Mouse (Mus musculus): ENCODE measurements at regions not wholly inside any gene's neighbourhood (a gene's known extent, or its start where the extent isn't known, plus 50 kb on each side); places are given as distances from the start of the nearest gene placed in this dataset.

DNA sequence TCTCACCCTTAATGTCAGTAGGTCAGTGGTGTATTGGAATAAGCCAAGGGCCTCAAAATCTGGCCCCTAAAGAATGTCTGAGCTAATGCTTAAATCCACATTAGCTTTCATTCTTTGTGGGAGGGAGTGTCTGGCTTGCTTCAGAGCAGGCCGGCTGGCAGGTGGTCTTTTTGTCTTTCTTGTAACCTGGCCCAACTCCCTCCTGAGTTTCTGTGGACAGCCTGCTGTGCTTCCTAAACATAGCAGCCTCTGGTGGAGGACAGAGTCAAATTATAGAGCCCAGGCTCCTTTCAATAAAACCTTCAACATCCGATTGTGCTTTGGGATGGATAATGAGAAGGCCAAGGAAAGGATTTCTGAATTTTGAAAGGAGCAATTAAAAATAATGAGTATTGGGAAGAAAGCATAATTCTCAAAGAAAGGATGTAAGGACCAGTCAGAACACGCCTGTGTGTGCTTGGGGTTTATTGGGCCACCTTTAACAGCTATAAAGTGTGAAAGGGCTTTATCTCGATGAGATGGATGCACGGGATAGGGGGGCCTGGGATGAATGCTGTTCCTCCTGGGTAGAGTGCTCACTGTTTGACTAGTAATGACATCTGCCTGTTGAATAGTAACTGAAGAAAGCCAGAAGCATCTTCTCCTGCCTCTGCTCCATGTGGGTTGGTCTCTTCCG lies 554.2 kb downstream of the Dok5 start:
- no peaks in the 10 kb centered on the region for H3K4me1 ChIP-seq (replicated peaks; ENCODE audit: control insufficient read depth, insufficient read depth, low read length)
- no peak for ATAC-seq (ENCODE audit: low FRiP score)
- H3K4me2 ChIP-seq (replicated peaks; ENCODE audit: low read depth, low read length): no peak overlapping the region
- no peaks in the 10 kb centered on the region for H3K9me3 ChIP-seq (ENCODE audit: control insufficient read depth, low read length)
- no peak overlapping the region for H3K27ac ChIP-seq (ENCODE audit: low read depth, low read length)
- no peak overlapping the region for H3K9ac ChIP-seq (ENCODE audit: low read depth, low read length)
- 30% methylated on average over 6 of the region's 6 CpGs for WGBS
- no peaks in the 10 kb centered on the region for H3K36me3 ChIP-seq (ENCODE audit: control insufficient read depth, insufficient read depth, low read length)
- no peak overlapping the region for H3K4me3 ChIP-seq (ENCODE audit: low read depth, low read length)
- no peaks in the 10 kb centered on the region for H3K27me3 ChIP-seq (ENCODE audit: control insufficient read depth, insufficient read depth, low read length)
- no peak for DNase-seq (ENCODE audit: low spot score)

DNA sequence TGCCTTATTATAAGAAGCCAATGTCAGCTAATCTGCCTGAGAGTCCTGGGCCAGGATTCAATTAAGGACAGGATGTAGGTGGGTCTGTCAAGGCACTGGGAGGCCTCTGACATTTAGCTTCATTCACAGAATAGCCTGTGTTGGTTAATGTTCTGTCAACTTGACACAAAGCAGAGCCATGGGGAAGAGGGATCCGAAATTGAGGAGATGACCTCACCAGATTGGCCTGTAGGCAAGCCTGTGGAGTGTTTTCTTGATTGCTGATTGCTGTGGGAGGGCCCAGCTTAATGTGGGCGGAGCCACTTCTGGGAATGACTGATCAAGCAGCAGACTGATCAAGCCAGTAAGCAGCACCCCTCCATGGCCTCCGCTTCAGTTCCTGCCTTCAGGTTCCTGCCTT lies 548.5 kb downstream of the Dok5 start:
- DNase-seq (ENCODE audit: low spot score) (no peak), ATAC-seq (ENCODE audit: low FRiP score) (no peak)
- H3K27me3 ChIP-seq (ENCODE audit: control insufficient read depth, insufficient read depth, low read length): no peaks in the 10 kb centered on the region
- no peak overlapping the region for H3K4me2 ChIP-seq (replicated peaks; ENCODE audit: low read depth, low read length)
- H3K4me3 ChIP-seq (ENCODE audit: low read depth, low read length): no peak overlapping the region
- H3K36me3 ChIP-seq (ENCODE audit: control insufficient read depth, insufficient read depth, low read length): no peaks in the 10 kb centered on the region
- no peaks in the 10 kb centered on the region for H3K4me1 ChIP-seq (replicated peaks; ENCODE audit: control insufficient read depth, insufficient read depth, low read length)
- no peak overlapping the region for H3K9ac ChIP-seq (ENCODE audit: low read depth, low read length)
- no peak overlapping the region for H3K27ac ChIP-seq (ENCODE audit: low read depth, low read length)
- 79% methylated on average over 3 of the region's 3 CpGs for WGBS
- H3K9me3 ChIP-seq (ENCODE audit: control insufficient read depth, low read length): no peaks in the 10 kb centered on the region

DNA sequence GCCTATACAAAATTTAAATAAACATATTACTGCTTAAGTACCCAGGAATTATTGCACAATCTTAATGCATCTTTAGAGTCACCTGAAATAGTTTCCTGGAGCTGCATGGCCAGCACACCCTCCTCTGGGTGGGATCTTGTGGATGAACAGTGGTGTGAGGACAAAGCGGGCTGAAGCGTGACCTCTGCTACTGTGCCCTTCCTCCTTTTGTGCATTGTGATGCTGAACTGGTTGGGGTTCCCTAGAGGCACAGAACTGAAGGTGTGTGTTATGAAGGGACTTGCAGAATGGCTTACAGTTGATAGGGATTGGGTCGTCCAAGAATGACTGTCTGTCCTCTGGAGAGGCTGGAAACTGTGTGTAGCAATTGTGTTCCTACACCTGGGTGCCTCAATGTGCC lies 547.7 kb downstream of the Dok5 start:
- no peaks in the 10 kb centered on the region for H3K36me3 ChIP-seq (ENCODE audit: control insufficient read depth, insufficient read depth, low read length)
- H3K4me1 ChIP-seq (replicated peaks; ENCODE audit: control insufficient read depth, insufficient read depth, low read length): no peaks in the 10 kb centered on the region
- H3K9ac ChIP-seq (ENCODE audit: low read depth, low read length): no peak overlapping the region
- ATAC-seq (ENCODE audit: low FRiP score) (no peak), DNase-seq (ENCODE audit: low spot score) (no peak)
- H3K27ac ChIP-seq (ENCODE audit: low read depth, low read length): no peak overlapping the region
- 86% methylated on average over 3 of the region's 3 CpGs for WGBS
- H3K9me3 ChIP-seq (ENCODE audit: control insufficient read depth, low read length): no peaks in the 10 kb centered on the region
- no peaks in the 10 kb centered on the region for H3K27me3 ChIP-seq (ENCODE audit: control insufficient read depth, insufficient read depth, low read length)
- H3K4me3 ChIP-seq (ENCODE audit: low read depth, low read length): no peak overlapping the region
- H3K4me2 ChIP-seq (replicated peaks; ENCODE audit: low read depth, low read length): no peak overlapping the region

DNA sequence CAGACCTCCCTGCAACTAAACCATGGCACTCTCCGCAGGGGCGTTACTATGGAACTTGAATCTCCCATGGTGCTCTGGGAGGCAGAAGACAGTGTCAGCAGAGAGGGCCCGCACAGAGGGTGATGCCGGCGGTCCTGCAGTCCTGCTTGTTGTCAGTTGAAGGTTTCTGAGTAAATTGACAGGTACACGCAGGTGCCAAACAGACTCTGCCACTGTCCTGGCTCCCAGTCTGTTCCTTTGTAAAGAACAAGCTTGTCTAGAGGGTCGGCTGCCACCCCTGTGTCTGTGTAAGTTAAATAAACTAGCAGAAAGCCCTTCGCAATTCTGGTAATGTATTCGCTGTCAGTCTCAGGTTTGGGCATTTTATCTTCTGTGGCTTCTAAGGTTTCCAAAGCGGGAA lies 521.6 kb downstream of the Dok5 start:
- DNase-seq (ENCODE audit: low spot score): no peak
- 55% methylated on average over 10 of the region's 10 CpGs for WGBS
- Histone ChIP-seq H3K4me3 (ENCODE audit: low read depth, low read length) (no peak overlapping the region), H3K27ac (ENCODE audit: low read depth, low read length) (no peak overlapping the region), H3K27me3 (ENCODE audit: control insufficient read depth, insufficient read depth, low read length) (no peaks in the 10 kb centered on the region), H3K9me3 (ENCODE audit: control insufficient read depth, low read length) (no peaks in the 10 kb centered on the region), H3K36me3 (ENCODE audit: control insufficient read depth, insufficient read depth, low read length) (no peaks in the 10 kb centered on the region), H3K4me1 (replicated peaks; ENCODE audit: control insufficient read depth, insufficient read depth, low read length) (no peaks in the 10 kb centered on the region), H3K9ac (ENCODE audit: low read depth, low read length) (no peak overlapping the region), H3K4me2 (replicated peaks; ENCODE audit: low read depth, low read length) (no peak overlapping the region)
- ATAC-seq (ENCODE audit: low FRiP score): no peak

DNA sequence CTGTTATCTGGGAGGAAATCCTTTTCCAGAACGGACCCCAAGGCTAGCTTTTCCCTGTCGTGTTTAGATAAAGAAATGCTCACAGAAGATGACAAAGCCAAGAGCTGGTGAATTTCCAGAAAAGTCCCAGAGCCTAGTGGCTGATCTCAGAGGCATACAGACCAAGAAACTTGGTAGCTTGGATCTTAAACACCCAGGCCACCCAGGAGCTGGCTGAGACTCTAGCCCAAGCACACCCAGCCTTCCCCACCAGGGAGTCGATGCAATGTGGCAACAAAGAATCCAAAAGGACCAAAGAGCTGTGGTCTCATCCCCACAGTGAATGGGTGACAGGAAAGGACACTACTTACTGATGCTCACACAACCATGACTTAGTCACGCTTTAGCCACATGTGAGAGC lies 513.8 kb downstream of the Dok5 start:
- DNase-seq (ENCODE audit: low spot score) (no peak), ATAC-seq (ENCODE audit: low FRiP score) (no peak)
- Histone ChIP-seq H3K4me3 (ENCODE audit: low read depth, low read length) (no peak overlapping the region), H3K4me2 (replicated peaks; ENCODE audit: low read depth, low read length) (no peak overlapping the region), H3K36me3 (ENCODE audit: control insufficient read depth, insufficient read depth, low read length) (no peaks in the 10 kb centered on the region), H3K27me3 (ENCODE audit: control insufficient read depth, insufficient read depth, low read length) (no peaks in the 10 kb centered on the region), H3K9ac (ENCODE audit: low read depth, low read length) (no peak overlapping the region), H3K27ac (ENCODE audit: low read depth, low read length) (no peak overlapping the region), H3K4me1 (replicated peaks; ENCODE audit: control insufficient read depth, insufficient read depth, low read length) (no peaks in the 10 kb centered on the region), H3K9me3 (ENCODE audit: control insufficient read depth, low read length) (no peaks in the 10 kb centered on the region)
- WGBS: 85% methylated on average over 4 of the region's 4 CpGs

DNA sequence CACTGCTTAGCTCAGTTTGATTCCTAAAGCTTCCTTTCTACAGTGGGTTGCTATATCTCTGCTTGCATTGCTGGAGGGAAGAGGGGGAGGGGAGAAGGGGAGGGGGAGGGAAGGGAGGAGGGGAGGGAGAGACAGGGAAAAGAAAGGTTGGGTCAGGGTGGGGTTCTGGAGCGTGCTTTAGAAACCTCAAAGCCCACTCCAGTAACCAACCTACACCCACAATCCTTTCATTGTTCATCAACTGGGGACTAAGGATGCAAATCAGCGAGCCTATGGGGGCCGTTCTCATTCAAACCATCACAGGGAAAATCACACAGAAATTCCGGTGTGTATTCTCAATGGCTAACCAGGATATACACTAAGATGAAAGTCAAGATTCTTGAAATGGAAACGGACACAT lies 510.7 kb downstream of the Dok5 start:
- no peak overlapping the region for H3K9ac ChIP-seq (ENCODE audit: low read depth, low read length)
- no peak overlapping the region for H3K4me3 ChIP-seq (ENCODE audit: low read depth, low read length)
- H3K4me2 ChIP-seq (replicated peaks; ENCODE audit: low read depth, low read length): no peak overlapping the region
- ATAC-seq (ENCODE audit: low FRiP score) (no peak), DNase-seq (ENCODE audit: low spot score) (no peak)
- H3K27me3 ChIP-seq (ENCODE audit: control insufficient read depth, insufficient read depth, low read length): no peaks in the 10 kb centered on the region
- WGBS: 68% methylated on average over 5 of the region's 5 CpGs
- H3K4me1 ChIP-seq (replicated peaks; ENCODE audit: control insufficient read depth, insufficient read depth, low read length): no peaks in the 10 kb centered on the region
- no peaks in the 10 kb centered on the region for H3K9me3 ChIP-seq (ENCODE audit: control insufficient read depth, low read length)
- no peaks in the 10 kb centered on the region for H3K36me3 ChIP-seq (ENCODE audit: control insufficient read depth, insufficient read depth, low read length)
- no peak overlapping the region for H3K27ac ChIP-seq (ENCODE audit: low read depth, low read length)

DNA sequence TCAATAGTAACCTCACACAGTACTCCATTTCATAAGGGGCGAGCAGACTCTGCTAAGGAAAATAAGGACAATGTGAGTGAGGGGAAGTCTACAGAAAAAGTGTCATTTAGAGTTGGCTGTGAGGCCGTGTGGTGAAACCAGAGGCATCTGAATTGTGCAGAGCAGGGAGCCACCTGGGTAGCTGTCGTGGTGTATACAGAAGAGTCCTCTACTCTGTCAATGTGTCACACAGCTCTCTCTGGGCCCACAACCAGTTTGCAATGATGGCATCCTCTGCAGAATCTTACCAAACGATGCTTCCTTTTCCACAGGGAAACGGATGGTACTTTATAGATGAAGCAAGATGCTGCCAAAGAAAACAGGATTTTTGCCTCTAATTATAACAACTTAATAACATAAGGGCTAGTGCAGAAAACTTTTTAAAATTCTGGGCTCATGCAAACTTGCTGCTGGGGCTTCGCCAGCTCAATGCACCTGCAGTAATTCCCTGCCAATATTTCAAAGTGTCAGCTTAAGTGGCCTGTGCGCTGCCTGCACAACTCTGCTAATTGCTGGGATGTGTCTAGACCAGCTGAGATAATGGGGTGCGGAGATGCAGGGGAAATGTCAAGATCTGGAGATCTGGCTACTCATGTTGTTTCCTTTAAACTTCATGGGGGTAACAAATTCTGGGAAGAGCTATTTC lies 505.8 kb downstream of the Dok5 start:
- Histone ChIP-seq H3K36me3 (ENCODE audit: control insufficient read depth, insufficient read depth, low read length) (no peaks in the 10 kb centered on the region), H3K4me2 (replicated peaks; ENCODE audit: low read depth, low read length) (no peak overlapping the region), H3K9ac (ENCODE audit: low read depth, low read length) (no peak overlapping the region), H3K9me3 (ENCODE audit: control insufficient read depth, low read length) (no peaks in the 10 kb centered on the region), H3K27ac (ENCODE audit: low read depth, low read length) (no peak overlapping the region), H3K4me1 (replicated peaks; ENCODE audit: control insufficient read depth, insufficient read depth, low read length) (no peaks in the 10 kb centered on the region), H3K27me3 (ENCODE audit: control insufficient read depth, insufficient read depth, low read length) (no peaks in the 10 kb centered on the region), H3K4me3 (ENCODE audit: low read depth, low read length) (no peak overlapping the region)
- WGBS: 75% methylated on average over 8 of the region's 8 CpGs
- DNase-seq (ENCODE audit: low spot score) (no peak), ATAC-seq (ENCODE audit: low FRiP score) (no peak)

DNA sequence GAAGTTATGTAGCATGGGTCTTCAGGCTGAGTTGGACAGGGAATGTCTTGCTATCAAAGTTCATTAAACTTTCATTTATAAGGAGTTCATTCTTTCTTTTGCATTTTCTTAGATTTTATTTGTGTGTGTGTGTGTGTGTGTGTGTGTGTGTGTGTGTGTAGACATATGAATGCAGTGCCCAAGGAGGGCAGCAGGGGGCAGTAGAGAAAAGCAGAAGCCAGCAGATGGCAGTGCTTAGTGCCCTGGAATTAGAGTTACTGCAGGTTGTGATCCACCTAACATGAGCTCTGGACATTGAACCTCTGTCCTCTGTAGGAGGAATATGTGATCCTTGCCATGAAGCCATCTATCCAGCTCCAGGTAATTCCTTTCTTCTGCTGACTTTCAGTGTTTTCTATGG lies 501.2 kb downstream of the Dok5 start:
- Histone ChIP-seq H3K4me2 (replicated peaks; ENCODE audit: low read depth, low read length) (no peak overlapping the region), H3K27ac (ENCODE audit: low read depth, low read length) (no peak overlapping the region), H3K9ac (ENCODE audit: low read depth, low read length) (no peak overlapping the region), H3K9me3 (ENCODE audit: control insufficient read depth, low read length) (no peaks in the 10 kb centered on the region), H3K36me3 (ENCODE audit: control insufficient read depth, insufficient read depth, low read length) (no peaks in the 10 kb centered on the region), H3K4me3 (ENCODE audit: low read depth, low read length) (no peak overlapping the region), H3K4me1 (replicated peaks; ENCODE audit: control insufficient read depth, insufficient read depth, low read length) (no peaks in the 10 kb centered on the region), H3K27me3 (ENCODE audit: control insufficient read depth, insufficient read depth, low read length) (no peaks in the 10 kb centered on the region)
- no peak for DNase-seq (ENCODE audit: low spot score)
- no peak for ATAC-seq (ENCODE audit: low FRiP score)

DNA sequence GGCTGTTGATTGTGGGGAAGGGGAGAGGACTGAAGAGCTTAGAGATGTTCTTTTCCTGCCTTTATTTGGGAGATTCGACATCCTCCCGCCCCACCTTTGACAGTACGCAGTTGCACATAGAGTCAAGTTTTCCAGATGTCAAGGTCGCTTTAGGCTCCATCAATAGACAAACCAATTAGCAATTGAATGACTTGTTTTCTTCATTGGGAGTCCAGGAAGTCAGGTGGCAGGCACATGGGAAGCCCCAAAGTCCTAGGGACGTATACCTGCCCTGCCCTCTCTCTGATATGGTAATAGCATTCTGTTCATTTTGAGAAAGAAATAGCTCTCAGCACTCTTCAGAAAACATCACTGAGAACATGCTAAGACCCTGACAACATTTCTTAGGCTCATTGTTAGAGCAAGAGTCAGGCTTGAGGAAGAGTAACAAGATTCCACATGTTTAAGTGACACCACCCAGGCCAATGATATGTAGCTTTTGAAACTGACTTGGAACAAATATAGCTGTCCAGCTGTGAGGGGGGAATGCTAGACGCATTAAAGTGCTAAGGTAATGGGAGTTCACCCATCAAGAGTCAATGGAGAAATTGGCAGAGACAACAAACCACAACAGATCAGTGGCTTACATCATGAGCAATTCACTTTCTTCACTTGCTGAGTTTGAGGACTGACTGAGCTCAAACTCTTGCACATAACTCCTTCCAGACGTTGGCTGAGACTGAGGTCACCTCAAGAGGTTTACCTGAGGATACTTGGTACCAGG lies 499.9 kb downstream of the Dok5 start:
- H3K4me2 ChIP-seq (replicated peaks; ENCODE audit: low read depth, low read length): no peak overlapping the region
- H3K9ac ChIP-seq (ENCODE audit: low read depth, low read length): no peak overlapping the region
- H3K27ac ChIP-seq (ENCODE audit: low read depth, low read length): no peak overlapping the region
- H3K36me3 ChIP-seq (ENCODE audit: control insufficient read depth, insufficient read depth, low read length): no peaks in the 10 kb centered on the region
- DNase-seq (ENCODE audit: low spot score) (no peak), ATAC-seq (ENCODE audit: low FRiP score) (no peak)
- H3K9me3 ChIP-seq (ENCODE audit: control insufficient read depth, low read length): no peaks in the 10 kb centered on the region
- 82% methylated on average over 7 of the region's 7 CpGs for WGBS
- no peak overlapping the region for H3K4me3 ChIP-seq (ENCODE audit: low read depth, low read length)
- no peaks in the 10 kb centered on the region for H3K27me3 ChIP-seq (ENCODE audit: control insufficient read depth, insufficient read depth, low read length)
- no peaks in the 10 kb centered on the region for H3K4me1 ChIP-seq (replicated peaks; ENCODE audit: control insufficient read depth, insufficient read depth, low read length)
